Mouse (Mus musculus): Measurements from ENCODE around the gene Trp53i13.

Gene Trp53i13

GRCm38 (mm10) chr11:77492311-77492871 lies 23.4 kb downstream of the Trp53i13 start:
- in situ Hi-C loops (cut with MboI, MseI), result no loop called here

DNA sequence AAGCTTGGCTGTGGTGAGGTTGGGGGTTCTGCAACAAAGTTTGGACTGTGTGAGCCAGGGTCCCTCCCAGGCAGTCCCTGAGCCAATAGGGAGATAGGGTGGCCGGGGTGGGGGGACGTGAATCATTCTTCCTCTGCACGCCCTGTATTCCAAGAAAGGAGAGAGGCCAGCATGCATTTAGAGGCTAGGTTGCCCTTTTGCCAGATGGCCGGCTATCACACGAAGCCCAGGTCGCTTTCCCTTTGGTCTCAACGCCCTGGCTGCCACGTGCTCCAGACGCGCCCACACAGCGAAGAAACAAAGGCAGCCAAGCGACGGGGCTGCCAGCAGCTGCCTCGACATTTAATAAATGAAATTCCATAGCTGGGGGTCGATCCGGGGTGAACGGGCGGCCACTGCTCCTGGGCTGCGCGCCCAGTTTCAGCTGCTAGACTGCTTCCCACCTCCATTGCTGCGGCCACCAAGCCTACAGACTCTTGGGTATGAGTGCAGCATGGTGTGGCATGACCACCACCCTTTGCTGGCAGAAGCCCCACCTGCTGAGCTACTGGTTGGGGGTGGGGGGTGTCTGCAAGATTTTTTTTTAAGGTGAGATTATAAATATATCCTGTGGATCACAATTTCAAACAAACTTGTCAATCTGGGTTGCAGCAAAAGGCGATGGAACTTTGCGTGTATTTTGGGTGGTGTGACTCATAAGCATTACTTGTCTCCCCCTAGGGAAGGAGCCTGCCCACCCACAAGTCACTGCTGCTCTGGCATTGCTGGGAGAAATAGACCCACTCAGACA lies 24.1 kb downstream of the Trp53i13 start:
- in situ Hi-C loops (cut with MboI, MseI), result no loop called here

GRCm38 (mm10) chr11:77491123-77491501 lies 24.7 kb downstream of the Trp53i13 start:
- in situ Hi-C loops (cut with MboI, MseI), result no loop called here

- in situ Hi-C loops (cut with MboI, MseI), result no loop called here
Measured at GRCm38 (mm10) chr11:77490451-77490850, 25.3 kb downstream of the Trp53i13 start.

DNA sequence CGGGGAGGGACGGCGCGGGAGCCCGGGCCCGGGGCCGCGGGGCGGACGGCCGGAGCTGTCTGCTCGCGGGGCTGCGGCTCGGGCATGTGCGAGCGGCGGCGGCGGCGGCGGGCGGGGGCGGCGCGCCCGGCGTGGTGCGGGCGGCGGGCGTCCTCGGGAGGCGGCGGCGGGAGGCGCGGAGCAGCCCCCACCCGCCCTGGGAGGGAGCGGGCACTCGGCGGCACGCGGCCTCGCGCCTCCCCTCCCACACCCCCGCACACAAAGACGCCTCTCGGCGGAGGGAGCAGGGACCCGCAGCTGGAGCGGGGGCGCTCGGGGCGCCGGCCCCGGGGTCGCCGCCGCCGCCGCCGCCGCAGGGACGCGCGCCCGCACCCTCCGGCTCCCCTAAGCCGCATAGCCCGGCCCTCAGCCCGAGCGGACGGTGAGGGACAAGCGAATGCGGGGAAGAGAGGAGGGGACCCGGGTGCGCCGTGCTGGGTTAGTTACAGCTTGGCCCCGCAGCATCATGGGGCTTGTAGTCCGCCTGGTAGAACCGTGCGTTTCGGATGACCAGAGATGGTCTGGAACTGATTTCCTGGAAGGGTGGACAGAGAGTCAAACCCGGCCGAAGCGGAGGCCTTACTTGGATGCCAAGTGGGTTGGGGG lies 26.1 kb downstream of the Trp53i13 start, which contains the start of gene Ankrd13b:
Gene Ankrd13b (minus strand): TSS at position 88 of the 645 bp plus-strand sequence.
- in situ Hi-C loops (cut with MboI, MseI), result no loop called here

DNA sequence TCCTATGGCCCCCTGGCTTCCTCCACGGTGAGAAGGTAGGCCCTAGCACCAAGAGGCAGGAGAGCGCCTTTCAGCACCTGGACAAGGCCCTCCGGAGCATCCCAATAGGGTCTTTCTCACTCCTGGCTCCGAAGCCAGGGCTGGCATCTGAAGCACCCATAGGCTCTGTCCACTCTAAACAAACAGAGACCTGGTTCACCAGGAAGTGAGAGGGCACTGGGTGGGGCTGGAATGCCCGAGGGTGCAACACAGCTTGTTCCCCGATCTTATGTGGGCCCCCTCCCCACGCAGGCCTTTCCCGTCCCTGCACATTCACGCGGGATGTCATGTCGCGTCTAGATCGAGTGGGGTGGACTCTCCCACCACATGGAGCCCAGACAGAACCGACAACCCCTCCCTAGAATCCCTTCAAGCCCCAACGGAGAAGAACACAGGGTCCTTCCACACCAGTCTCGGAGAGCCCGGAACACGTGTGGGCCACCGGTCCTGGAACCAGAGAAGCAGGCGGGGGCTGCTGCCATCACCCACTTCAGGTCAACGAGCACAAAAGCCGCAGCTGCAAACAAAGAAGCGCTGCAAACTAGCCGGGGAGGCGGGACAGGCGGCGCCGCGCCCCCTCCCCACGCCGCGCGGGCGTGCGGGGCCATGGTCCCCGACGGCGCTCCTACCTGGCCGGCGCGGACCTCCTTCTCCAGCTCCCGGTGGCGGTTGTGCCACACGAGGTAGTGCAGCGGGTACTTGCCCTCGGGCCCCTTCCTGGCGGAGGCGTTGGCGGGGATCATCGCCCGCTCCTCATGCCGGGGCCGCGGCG lies 26.8 kb downstream of the Trp53i13 start:
- in situ Hi-C loops (cut with MboI, MseI), result no loop called here

- in situ Hi-C loops (cut with MboI, MseI), result no loop called here
Measured at GRCm38 (mm10) chr11:77486798-77487197, 29.0 kb downstream of the Trp53i13 start.

DNA sequence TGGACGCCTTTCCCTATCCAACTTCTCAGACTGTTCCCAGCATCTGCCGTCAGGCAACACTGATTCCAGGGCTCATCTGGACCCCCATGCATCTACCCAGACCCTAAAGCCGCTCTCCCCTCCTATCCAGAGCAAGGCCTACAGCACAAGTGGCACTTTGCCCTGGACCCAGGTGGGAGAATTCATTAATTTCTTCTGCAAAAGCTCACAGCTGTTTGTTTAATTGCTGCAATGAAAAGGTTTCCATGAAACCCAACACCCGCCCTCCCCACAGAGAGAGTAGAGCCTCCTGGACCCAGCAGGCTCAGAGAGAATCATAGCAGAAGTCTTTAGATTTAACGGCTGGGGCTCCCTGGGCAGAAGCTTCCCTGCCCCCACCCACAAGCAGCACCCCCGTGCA lies 30.6 kb downstream of the Trp53i13 start:
- in situ Hi-C loops (cut with MboI, MseI), result no loop called here

DNA sequence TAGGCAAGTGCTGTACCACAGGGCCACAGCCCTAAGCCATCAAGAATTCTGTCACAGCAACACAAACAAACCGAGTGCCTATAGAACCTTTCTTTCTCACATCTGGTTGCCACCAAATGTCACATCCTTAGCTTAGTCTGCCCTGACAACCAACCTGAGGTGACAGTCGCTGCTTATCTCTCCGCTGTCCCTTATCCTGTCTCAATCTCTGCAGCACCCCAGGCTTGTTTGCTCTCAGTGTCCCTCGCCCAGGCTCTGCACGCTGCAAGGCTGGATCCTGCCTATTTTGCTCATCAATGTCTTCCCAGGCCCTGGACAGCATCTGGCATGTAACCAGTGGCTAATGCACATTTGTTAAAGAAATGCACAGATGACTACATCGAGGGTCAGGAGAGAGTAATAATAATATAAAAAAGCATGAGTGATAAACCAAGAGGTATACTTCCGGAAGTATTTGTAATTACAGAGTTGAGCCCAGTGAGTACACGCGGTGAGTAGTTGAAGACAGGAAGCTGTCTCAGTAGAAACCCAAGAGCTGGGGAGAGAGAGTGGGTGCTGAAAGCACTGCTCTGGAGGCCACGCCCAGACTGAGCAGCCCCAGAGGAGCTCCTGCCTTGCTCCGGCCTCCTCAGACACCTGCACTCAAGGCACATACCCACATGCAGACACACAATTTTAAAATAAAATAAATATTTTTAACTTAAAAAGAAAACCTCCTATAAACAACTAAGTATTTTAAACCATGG lies 32.1 kb downstream of the Trp53i13 start:
- in situ Hi-C loops (cut with MboI, MseI), result no loop called here

- in situ Hi-C loops (cut with MboI, MseI), result no loop called here
Measured at GRCm38 (mm10) chr11:77483043-77483442, 32.7 kb downstream of the Trp53i13 start.

DNA sequence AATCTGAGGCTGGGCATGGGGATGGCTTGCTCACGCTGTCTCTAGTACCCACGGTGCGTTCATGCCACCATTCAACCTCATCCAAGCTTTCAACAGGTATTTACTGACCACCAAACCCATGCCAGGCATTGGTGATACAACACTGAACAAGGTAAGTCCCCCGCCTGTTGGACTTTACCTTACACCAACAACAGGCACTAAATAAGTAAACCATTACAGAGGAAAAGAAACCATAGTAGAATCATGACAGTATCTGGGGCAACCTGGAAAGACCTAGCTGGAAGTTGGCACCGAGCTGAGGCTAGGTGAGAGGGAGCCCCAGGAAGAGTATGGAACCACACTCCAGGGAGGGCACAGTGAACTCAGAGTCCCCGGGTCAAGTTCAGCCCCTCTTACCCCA lies 38.9 kb downstream of the Trp53i13 start:
- in situ Hi-C loops (cut with MboI, MseI), result no loop called here

DNA sequence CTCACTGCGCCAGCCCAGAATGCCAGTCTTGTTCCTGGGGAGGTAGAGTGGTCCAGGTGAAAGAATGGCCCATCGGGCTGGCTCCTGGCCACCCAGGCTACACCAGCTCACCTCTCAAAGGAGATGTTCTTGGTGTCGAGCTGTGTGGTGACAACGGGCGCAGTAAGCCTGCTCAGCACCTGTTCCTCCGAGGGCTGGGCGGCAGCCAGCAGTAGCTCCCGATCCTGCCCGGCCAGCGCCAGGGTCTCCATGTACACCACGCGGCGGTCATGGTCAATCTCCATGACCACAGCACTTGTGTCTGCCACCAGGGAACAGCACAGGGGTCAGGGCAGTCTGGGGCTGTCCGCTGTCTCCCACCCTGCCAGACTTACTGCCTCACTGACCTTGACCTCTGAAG lies 39.6 kb downstream of the Trp53i13 start:
- in situ Hi-C loops (cut with MboI, MseI), result no loop called here

DNA sequence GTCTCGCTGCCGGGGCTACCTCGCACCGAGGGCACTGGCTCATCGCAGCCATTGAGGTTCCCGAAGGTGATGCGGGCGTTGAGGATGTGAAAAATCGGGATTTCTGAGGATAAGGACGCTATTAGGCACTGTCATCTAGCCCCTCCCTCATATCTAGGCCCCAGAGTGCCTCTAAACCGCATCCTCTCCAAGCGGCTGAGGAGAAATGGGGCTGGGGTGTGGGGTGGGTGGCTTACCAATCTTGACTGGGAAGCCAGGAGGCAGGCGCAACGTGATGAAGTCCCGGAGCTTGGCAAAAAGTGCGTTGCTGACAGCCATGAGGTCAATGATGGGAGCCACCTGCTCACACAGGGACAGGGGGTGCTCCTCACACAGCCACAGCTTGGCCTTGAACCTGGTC lies 43.0 kb downstream of the Trp53i13 start:
- in situ Hi-C loops (cut with MboI, MseI), result no loop called here

DNA sequence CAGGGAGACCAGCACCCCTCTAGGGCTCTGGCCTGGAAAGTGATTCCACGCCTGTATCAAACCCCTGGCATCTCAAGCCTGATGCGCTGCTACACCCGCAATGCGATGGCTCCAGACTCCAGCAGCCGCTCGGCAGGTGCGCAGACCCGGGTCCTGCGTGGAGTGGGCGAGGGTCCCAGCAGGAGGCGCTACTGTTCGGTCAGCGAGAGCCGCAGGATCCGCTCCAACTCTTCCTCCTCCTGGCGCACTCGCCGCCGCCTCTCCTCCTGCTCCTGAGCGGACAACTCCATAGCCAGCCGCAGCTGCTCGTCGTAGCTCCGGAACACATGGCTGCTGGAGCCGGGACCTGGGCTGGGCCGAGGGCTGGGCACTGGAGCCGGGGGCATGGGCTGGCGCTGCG lies 44.4 kb downstream of the Trp53i13 start:
- in situ Hi-C loops (cut with MboI, MseI), result no loop called here

DNA sequence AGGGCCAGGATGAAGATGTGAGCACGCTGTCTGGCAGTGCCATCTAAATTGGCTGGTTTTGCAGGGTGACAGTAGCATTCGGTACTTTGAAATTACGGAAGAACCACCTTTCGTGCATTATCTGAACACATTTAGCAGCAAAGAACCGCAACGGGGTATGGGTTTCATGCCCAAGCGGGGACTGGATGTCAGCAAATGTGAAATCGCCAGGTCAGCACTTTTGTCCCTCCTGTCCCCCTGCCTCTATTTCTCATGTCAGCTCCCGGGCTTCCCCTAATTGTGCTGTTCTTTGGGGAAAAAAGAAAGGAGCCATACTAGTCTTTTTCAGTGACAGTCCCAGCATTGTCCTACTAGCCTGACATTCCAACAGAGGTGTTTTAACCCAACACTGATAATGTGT lies 47.4 kb downstream of the Trp53i13 start:
- in situ Hi-C loops (cut with MboI, MseI), result loop anchor here (10.0 kb wide), 1 partner anchor 364 kb away; no protein-coding TSS in a partner anchor

DNA sequence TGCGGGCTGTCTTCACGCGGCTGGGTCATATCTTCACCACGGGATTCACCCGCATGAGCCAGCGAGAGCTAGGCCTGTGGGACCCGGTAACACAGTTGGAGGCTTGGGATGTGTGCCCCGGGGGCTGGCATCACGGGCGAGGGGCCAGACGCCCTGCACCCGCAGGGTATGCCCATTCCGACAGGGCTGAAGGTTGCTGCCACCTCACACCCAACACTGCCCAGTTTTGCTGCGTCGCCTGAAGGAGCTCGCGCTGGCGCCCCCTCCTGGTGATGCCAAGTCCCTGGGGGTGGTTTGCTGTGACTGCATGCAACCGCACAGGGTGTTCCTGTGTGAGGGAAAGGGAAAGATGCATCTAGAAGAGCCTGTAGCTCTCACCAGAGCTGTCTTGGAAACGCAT lies 48.0 kb downstream of the Trp53i13 start:
- in situ Hi-C loops (cut with MboI, MseI), result loop anchor here (10.0 kb wide), 1 partner anchor 363 kb away; no protein-coding TSS in a partner anchor

GRCm38 (mm10) chr11:77467157-77467556 lies 48.6 kb downstream of the Trp53i13 start:
- in situ Hi-C loops (cut with MboI, MseI), result loop anchor here (10.0 kb wide), 1 partner anchor 362 kb away; no protein-coding TSS in a partner anchor

GRCm38 (mm10) chr11:77466544-77466943 lies 49.2 kb downstream of the Trp53i13 start:
- in situ Hi-C loops (cut with MboI, MseI), result loop anchor here (10.0 kb wide), 1 partner anchor 362 kb away; no protein-coding TSS in a partner anchor

GRCm38 (mm10) chr11:77465111-77465510 lies 50.7 kb downstream of the Trp53i13 start:
- in situ Hi-C loops (cut with MboI, MseI), result loop anchor here (10.0 kb wide), 1 partner anchor 360 kb away; no protein-coding TSS in a partner anchor

GRCm38 (mm10) chr11:77464684-77465083 lies 51.1 kb downstream of the Trp53i13 start:
- in situ Hi-C loops (cut with MboI, MseI), result loop anchor here (10.0 kb wide), 1 partner anchor 360 kb away; no protein-coding TSS in a partner anchor

DNA sequence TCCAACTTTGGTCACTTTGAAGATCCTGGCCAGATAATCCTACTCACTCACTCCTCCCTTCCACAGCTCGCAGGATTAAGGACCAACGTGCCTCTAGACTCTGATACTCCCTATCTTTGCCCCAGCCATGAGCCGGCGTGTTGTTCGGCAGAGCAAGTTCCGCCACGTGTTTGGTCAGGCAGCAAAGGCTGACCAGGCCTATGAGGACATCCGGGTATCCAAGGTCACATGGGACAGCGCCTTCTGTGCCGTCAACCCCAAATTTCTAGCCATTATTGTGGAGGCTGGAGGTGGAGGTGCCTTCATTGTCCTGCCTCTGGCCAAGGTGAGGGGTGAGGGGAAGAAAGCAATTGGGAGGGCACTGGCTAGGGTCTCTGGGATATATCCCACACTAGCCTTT lies 52.0 kb downstream of the Trp53i13 start:
- in situ Hi-C loops (cut with MboI, MseI), result loop anchor here (10.0 kb wide), 1 partner anchor 359 kb away; no protein-coding TSS in a partner anchor
